Mouse (Mus musculus) limb, embryonic 11.5 days (tissue): ENCODE data around the gene Vapa. TPM values are rescaled to one million over a fixed set of nuclear protein-coding genes. Genes with fewer than 3 reads are reported as not detected.

Experiments used
- ATAC-seq: fragments of 200-750 bp; cut with Nextera tagmentation; 2 replicates; pipeline ENCODE4 v1.8.0; 2017; ENCODE audit warnings: low read depth; ENCODE audit not compliant: insufficient number of reproducible peaks, low FRiP score, low TSS enrichment
- DNase-seq: peaks from one replicate; pipeline ENCODE4 v3.0.0-alpha.2; 2015; ENCODE audit warnings: low spot score
- H3K27ac ChIP-seq: fragments of 300-500 bp; sonication (generic); replicated peaks from 2 replicates; pipeline ENCODE4 v1.5.1; 2014; ENCODE audit warnings: low read depth, mild to moderate bottlenecking, low read length
- H3K27me3 ChIP-seq: fragments of 300-500 bp; sonication (generic); 2 replicates; pipeline ENCODE4 v1.6.1; 2014; ENCODE audit warnings: mild to moderate bottlenecking, low read length, mixed read lengths; ENCODE audit not compliant: control insufficient read depth, insufficient read depth
- H3K36me3 ChIP-seq: fragments of 300-500 bp; sonication (generic); 2 replicates; pipeline ENCODE4 v1.6.1; 2014; ENCODE audit warnings: mild to moderate bottlenecking, low read length, moderate library complexity, mixed read lengths; ENCODE audit not compliant: control insufficient read depth, insufficient read depth
- H3K4me1 ChIP-seq: fragments of 300-500 bp; sonication (generic); 2 replicates; pipeline ENCODE4 v1.6.1; 2014; ENCODE audit warnings: low read length, mixed read lengths; ENCODE audit not compliant: control insufficient read depth, insufficient read depth
- H3K4me2 ChIP-seq: fragments of 300-500 bp; sonication (generic); 2 replicates; pipeline ENCODE4 v1.6.1; 2014; ENCODE audit warnings: low read depth, mild to moderate bottlenecking, moderate library complexity; ENCODE audit not compliant: severe bottlenecking
- H3K4me3 ChIP-seq: fragments of 300-500 bp; sonication (generic); 2 replicates; pipeline ENCODE4 v1.5.1; 2014; ENCODE audit warnings: low read depth, low read length
- H3K9ac ChIP-seq: fragments of 300-500 bp; sonication (generic); 2 replicates; pipeline ENCODE4 v1.6.1; 2014; ENCODE audit warnings: mild to moderate bottlenecking, low read length
- H3K9me3 ChIP-seq: fragments of 300-500 bp; sonication (generic); 2 replicates; pipeline ENCODE4 v1.6.1; 2016; ENCODE audit warnings: low read length; ENCODE audit not compliant: control insufficient read depth
- WGBS: fragments of 180-500 bp; shearing (Covaris S2); extraction: QIAGEN DNeasy Blood & Tissue Kit; methylation state at CpG from one replicate; pipeline ENCODE4 v1.1.7; 2014; 5-methylcytosine and 5-hydroxymethylcytosine counted together
- polyA plus RNA-seq: library from polyadenylated mRNA; unstranded; fragments of >200 nt; fragmentation: Nextera tagmentation; extraction: Ambion mirVana; gene quantifications from 2 replicates; pipeline ENCODE4 v1.2.1, GENCODE M21; 2014

Vapa gene
- 189 and 192 TPM in 2 replicates for polyA plus RNA-seq

GRCm38 (mm10) chr17:65613463-65614412 lies at the start of gene Vapa:
Vapa (minus strand) TSS chr17:65613555.
- Histone ChIP-seq H3K36me3 (no peaks in the 10 kb centered on the region), H3K27me3 (no peaks in the 10 kb centered on the region), H3K4me1 (0 out of 2 replicates have a peak, but pooled peaks cover 5% of the 10 kb centered on the region), H3K9ac (peak within 1 kb of the TSS; percentile 96), H3K9me3 (no peaks in the 10 kb centered on the region), H3K4me3 (peak within 1 kb of the TSS; percentile 96), H3K27ac (peak within 1 kb of the TSS; percentile 99), H3K4me2 (peak within 1 kb of the TSS; percentile 66)
- peak; percentile 91 for ATAC-seq
- WGBS: 0% methylated on average over 76 of the region's 85 CpGs
- peak; percentile 98 for DNase-seq

DNA sequence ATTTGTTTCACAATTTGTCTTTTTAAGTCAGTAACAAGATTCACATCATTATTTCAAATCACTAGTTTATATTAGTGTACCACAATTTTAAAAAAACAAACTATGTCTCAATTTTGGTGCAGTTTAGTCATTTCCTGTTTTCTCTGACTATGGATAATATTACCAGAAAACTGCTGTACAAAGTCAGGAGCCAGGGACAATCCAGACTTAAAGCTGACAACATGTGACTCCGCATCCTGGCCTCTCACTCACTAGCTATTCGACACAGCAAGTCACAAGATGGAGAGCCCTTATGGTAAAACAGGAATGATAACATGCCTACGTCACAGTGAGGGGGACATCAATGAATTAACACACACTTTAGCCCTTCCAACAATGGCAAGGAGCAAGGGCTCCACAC lies 49.3 kb upstream of the Vapa start:
- no peak overlapping the region for H3K4me3 ChIP-seq
- no peak for ATAC-seq
- H3K36me3 ChIP-seq: no peaks in the 10 kb centered on the region
- H3K9ac ChIP-seq: no peak overlapping the region
- DNase-seq: no peak
- H3K4me2 ChIP-seq: no peak overlapping the region
- H3K27ac ChIP-seq: no peak overlapping the region
- no peaks in the 10 kb centered on the region for H3K4me1 ChIP-seq
- H3K9me3 ChIP-seq: no peaks in the 10 kb centered on the region
- no peaks in the 10 kb centered on the region for H3K27me3 ChIP-seq
- 89% methylated on average over 3 of the region's 3 CpGs for WGBS

DNA sequence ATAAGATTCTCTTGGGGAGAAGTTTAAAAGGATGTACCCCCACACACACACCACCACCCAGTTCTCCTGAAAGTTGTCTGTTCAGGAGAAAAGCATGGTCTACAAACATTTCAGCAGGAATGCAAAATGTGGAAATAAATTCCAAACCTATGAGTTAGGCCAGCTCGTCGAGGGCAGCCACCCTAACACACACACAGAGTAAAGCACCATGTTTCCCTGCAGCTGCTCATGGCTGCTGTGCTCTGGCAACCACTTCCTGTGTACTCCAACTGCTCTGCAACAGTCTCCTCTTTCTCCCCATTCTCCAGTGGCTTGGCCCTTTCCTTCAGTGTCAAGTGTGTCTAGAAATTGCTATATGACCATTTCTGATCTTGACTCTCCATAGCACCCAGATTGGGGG lies 45.1 kb upstream of the Vapa start:
- H3K4me2 ChIP-seq: no peak overlapping the region
- H3K4me1 ChIP-seq: no peaks in the 10 kb centered on the region

DNA sequence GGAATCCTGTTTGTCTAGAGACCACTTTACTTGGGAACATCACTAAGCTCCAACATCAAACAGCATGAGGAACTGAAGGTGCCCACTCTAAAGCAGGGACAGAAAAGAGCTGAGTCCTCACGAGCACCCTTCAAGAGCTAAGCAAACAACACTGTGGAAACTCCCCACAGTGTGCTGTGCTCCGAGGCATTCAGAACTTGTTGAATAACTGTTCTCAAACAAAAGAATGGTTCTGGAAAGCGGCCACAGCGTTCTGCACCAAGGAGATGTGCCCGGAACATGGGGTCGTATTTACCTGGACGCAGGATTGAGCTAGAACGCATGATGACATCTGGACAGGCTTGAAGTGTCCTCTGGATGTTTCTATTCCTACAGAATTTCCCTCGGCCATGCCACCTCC lies 44.6 kb upstream of the Vapa start:
- Histone ChIP-seq H3K27ac (no peak overlapping the region), H3K4me2 (no peak overlapping the region), H3K9me3 (no peaks in the 10 kb centered on the region), H3K9ac (no peak overlapping the region), H3K4me1 (no peaks in the 10 kb centered on the region), H3K36me3 (no peaks in the 10 kb centered on the region), H3K4me3 (no peak overlapping the region), H3K27me3 (no peaks in the 10 kb centered on the region)
- DNase-seq (no peak), ATAC-seq (no peak)
- WGBS: 91% methylated on average over 9 of the region's 9 CpGs

More for the DNA sequence above, 45.1 kb upstream of the Vapa start:
- Histone ChIP-seq H3K9ac (no peak overlapping the region), H3K27me3 (no peaks in the 10 kb centered on the region), H3K9me3 (no peaks in the 10 kb centered on the region), H3K27ac (no peak overlapping the region), H3K36me3 (no peaks in the 10 kb centered on the region), H3K4me3 (no peak overlapping the region)
- 88% methylated on average over 2 of the region's 2 CpGs for WGBS
- DNase-seq (no peak), ATAC-seq (no peak)

- H3K36me3 ChIP-seq: no peaks in the 10 kb centered on the region
- no peak overlapping the region for H3K4me3 ChIP-seq
- ATAC-seq (no peak), DNase-seq (no peak)
- H3K9ac ChIP-seq: no peak overlapping the region
- H3K4me1 ChIP-seq: no peaks in the 10 kb centered on the region
- 89% methylated on average over 6 of the region's 6 CpGs for WGBS
- no peaks in the 10 kb centered on the region for H3K27me3 ChIP-seq
- H3K27ac ChIP-seq: no peak overlapping the region
- no peak overlapping the region for H3K4me2 ChIP-seq
- H3K9me3 ChIP-seq: no peaks in the 10 kb centered on the region
These were observed 43.4 kb upstream of the Vapa start for GRCm38 (mm10) chr17:65656731-65657130.

DNA sequence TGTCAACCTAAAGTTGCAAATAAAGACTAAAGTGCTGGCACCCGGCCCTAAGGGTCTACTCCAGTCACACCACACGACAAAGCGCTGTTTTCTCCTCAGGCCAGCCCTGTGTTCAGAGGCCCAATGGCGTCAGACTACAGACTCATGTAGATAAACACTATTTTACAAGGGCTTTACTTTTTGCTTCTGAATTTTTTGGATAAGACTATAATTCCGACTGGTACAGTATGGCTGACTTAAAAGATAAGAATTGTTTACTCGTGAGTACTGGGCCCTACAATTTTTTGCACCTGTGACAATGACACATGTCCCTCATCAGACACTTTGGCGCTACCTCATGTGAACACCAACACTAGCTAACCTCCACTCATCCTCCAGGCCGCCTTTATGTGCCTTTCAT lies 42.7 kb upstream of the Vapa start:
- Histone ChIP-seq H3K9ac (no peak overlapping the region), H3K4me3 (no peak overlapping the region), H3K4me2 (no peak overlapping the region), H3K4me1 (no peaks in the 10 kb centered on the region), H3K27ac (no peak overlapping the region), H3K9me3 (no peaks in the 10 kb centered on the region), H3K27me3 (no peaks in the 10 kb centered on the region), H3K36me3 (no peaks in the 10 kb centered on the region)
- ATAC-seq (no peak), DNase-seq (no peak)
- 90% methylated on average over 8 of the region's 8 CpGs for WGBS

DNA sequence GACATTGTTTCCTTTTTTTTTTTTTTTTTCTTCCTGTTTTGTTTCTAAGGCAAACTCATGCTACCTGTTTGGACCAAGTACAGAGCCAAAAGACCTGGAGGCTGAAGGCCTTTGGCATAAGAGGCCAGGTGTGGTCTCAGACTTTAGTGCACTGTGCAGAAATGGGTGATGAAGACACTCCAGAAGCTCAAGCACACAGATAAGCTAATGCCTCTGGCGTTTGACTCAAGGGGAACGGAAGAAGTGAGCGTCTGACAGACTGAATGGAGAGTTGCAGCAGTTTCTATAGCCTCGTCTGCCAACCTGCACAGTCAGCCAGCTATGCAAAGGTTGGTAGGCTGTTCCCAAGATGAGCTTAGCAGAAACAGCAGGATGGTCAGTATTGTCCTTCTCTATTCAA lies 42.3 kb upstream of the Vapa start:
- Histone ChIP-seq H3K27me3 (no peaks in the 10 kb centered on the region), H3K4me1 (no peaks in the 10 kb centered on the region), H3K4me2 (no peak overlapping the region), H3K36me3 (no peaks in the 10 kb centered on the region), H3K27ac (no peak overlapping the region), H3K9ac (no peak overlapping the region), H3K4me3 (no peak overlapping the region), H3K9me3 (no peaks in the 10 kb centered on the region)
- 87% methylated on average over 4 of the region's 4 CpGs for WGBS
- DNase-seq: no peak
- ATAC-seq: no peak

DNA sequence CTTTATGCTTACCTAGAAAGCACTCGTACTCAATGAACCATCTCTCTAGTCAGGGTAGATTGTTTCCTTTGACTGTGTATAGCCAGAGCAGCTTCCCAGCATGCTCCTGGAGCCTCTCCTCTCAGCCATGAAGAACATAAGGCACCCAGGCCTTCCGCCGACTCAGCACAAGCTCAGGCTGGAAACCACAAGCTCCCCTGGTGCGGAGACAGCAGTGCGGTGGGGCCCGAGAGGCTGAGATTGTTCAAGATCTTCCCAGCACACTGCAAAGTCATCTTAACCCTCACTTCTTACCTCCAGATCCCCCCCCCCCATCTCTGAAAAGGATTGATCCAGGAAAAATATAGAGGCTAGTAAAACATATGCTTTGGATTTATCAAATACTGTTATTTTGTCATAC lies 37.2 kb upstream of the Vapa start:
- Histone ChIP-seq H3K27ac (no peak overlapping the region), H3K9me3 (no peaks in the 10 kb centered on the region), H3K9ac (no peak overlapping the region), H3K36me3 (no peaks in the 10 kb centered on the region), H3K27me3 (no peaks in the 10 kb centered on the region), H3K4me2 (no peak overlapping the region), H3K4me1 (no peaks in the 10 kb centered on the region), H3K4me3 (no peak overlapping the region)
- DNase-seq (no peak), ATAC-seq (no peak)
- WGBS: 97% methylated on average over 6 of the region's 6 CpGs
